Mouse (Mus musculus): ENCODE results near the gene Prkar1b. TPM values are rescaled to one million over a fixed set of nuclear protein-coding genes. Genes with fewer than 3 reads are reported as not detected.

Prkar1b gene
- polyA plus RNA-seq, 1 experiment from 2014 or later: 193 TPM

DNA sequence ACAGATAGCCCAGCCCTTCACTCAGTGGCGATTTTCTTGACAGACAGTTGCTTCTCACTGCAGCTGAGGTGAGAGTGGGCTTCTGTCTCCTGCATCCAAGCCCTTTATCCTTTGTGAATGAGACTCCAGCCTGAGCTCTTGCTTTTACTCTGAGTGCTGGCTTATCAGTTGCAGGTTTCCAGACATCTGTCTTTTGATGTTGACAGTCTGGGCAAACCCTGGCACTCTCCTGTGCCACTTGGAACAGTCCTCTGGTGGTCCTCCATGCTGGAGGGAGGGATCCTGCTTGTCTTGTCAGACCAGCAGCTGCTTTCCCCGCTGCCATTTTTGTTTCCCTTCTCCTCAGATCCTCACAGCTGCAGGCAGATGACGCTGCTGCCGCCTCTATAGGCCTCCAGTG lies 22.1 kb upstream of the Prkar1b start:
- Histone ChIP-seq H3K9me3 (no peaks in the 10 kb centered on the region), H3K27ac (replicated peaks) (no peak overlapping the region), H3K4me3 (no peak overlapping the region), H3K9ac (replicated peaks) (no peak overlapping the region), H3K4me2 (replicated peaks) (no peak overlapping the region), H3K27me3 (no peaks in the 10 kb centered on the region), H3K36me3 (peaks cover 24% of the 10 kb centered on the region; the same call in 1 of the 2 replicates), H3K4me1 (peaks cover 17% of the 10 kb centered on the region)
- no peak for ATAC-seq (replicated peaks)
- WGBS: 92% methylated on average over 4 of the region's 4 CpGs

DNA sequence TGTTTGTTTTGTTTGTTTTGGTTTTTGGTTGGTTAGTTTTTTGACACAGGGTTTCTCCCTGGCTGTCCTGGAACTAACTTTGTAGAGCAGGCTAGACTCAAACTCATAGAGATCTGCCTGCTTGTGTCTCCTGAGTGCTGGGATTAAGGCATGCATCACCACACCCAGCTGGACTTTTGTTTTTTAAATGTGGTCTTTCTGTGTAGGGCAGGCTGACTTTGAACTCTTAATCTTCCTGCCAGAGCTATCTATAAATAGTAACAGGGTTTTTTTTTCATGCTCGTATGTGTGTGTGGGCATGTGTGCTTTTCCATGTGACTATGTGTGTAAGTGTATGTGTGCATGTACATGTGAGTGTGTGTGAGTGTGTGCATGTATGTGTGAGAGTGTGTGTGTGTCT lies 17.7 kb upstream of the Prkar1b start:
- Histone ChIP-seq H3K27me3 (no peaks in the 10 kb centered on the region), H3K36me3 (peaks cover 38% of the 10 kb centered on the region), H3K4me3 (no peak overlapping the region), H3K9me3 (no peaks in the 10 kb centered on the region), H3K27ac (replicated peaks) (no peak overlapping the region), H3K9ac (replicated peaks) (no peak overlapping the region), H3K4me2 (replicated peaks) (no peak overlapping the region), H3K4me1 (no peaks in the 10 kb centered on the region)
- no peak for ATAC-seq (replicated peaks)
- WGBS: 92% methylated on average over 1 of the region's 1 CpGs

GRCm38 (mm10) chr5:139166781-139167361 lies 17.1 kb upstream of the Prkar1b start:
- Histone ChIP-seq H3K4me1 (no peaks in the 10 kb centered on the region), H3K4me2 (replicated peaks) (no peak overlapping the region), H3K27me3 (no peaks in the 10 kb centered on the region), H3K4me3 (no peak overlapping the region), H3K9ac (replicated peaks) (no peak overlapping the region), H3K27ac (replicated peaks) (no peak overlapping the region), H3K9me3 (no peaks in the 10 kb centered on the region), H3K36me3 (peaks cover 38% of the 10 kb centered on the region)
- no peak for ATAC-seq (replicated peaks)
- 96% methylated on average over 6 of the region's 6 CpGs for WGBS

DNA sequence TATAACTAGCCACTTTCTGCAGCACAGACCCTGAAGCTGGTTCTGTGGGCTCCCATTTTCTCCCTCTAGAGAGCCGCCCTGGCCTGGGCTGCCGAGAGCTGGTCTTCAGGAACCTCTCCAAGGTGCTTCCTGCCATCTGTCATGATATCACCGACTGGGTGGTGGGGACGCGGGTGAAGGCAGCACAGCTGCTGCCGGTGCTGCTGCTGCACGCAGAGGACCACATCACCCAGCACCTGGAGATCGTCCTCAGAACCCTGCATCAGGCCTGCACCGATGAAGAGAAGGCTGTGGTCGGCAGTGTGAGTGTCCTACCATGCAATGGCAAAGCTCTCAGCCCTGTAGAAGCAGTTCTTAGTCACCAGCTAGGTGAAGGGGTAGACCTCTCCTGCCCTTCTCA lies 11.8 kb upstream of the Prkar1b start:
- H3K27ac ChIP-seq (replicated peaks): no peak overlapping the region
- H3K4me1 ChIP-seq: no peaks in the 10 kb centered on the region
- H3K36me3 ChIP-seq: peaks cover 22% of the 10 kb centered on the region
- no peak for ATAC-seq (replicated peaks)
- 94% methylated on average over 10 of the region's 10 CpGs for WGBS
- no peaks in the 10 kb centered on the region for H3K9me3 ChIP-seq
- no peaks in the 10 kb centered on the region for H3K27me3 ChIP-seq
- no peak overlapping the region for H3K4me3 ChIP-seq
- no peak overlapping the region for H3K9ac ChIP-seq (replicated peaks)
- no peak overlapping the region for H3K4me2 ChIP-seq (replicated peaks)

DNA sequence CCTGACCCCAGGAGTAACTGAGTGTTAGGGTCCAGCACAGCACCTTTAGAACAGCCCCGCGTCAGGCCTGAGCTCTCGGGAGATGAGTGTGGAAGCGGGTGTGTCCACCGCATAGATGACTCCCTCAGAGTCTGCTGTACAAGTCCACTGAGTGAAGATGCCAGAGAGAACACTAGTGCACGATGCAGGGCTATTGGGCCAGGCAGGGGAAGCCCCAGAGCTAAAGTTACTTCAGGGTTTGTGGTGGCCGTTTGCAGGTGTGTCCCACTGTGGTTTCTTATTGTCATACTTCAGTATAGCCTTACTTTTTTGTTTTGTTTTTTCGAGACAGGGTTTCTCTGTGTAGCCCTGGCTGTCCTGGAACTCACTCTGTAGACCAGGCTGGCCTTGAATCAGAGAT lies 11.1 kb upstream of the Prkar1b start:
- Histone ChIP-seq H3K36me3 (peaks cover 23% of the 10 kb centered on the region), H3K9ac (replicated peaks) (no peak overlapping the region), H3K4me1 (no peaks in the 10 kb centered on the region), H3K4me2 (replicated peaks) (no peak overlapping the region), H3K27me3 (no peaks in the 10 kb centered on the region), H3K4me3 (no peak overlapping the region), H3K27ac (replicated peaks) (no peak overlapping the region), H3K9me3 (no peaks in the 10 kb centered on the region)
- 89% methylated on average over 8 of the region's 8 CpGs for WGBS
- ATAC-seq (replicated peaks): no peak

GRCm38 (mm10) chr5:139150603-139151031 lies 816 bp upstream of the Prkar1b start:
- peaks cover 27% of the 10 kb centered on the region for H3K36me3 ChIP-seq
- H3K4me2 ChIP-seq (replicated peaks): peak overlapping the region; percentile 75
- peak overlapping the region; percentile 67 for H3K9ac ChIP-seq (replicated peaks)
- WGBS: under 1% methylated on average over 45 of the region's 45 CpGs
- H3K27ac ChIP-seq (replicated peaks): no peak overlapping the region; the same call in 1 of the 2 replicates
- peak overlapping the region; percentile 91 for H3K4me3 ChIP-seq
- H3K27me3 ChIP-seq: no peaks in the 10 kb centered on the region
- no peaks in the 10 kb centered on the region for H3K9me3 ChIP-seq
- ATAC-seq (replicated peaks): peak; percentile 27
- H3K4me1 ChIP-seq: peaks cover 46% of the 10 kb centered on the region

DNA sequence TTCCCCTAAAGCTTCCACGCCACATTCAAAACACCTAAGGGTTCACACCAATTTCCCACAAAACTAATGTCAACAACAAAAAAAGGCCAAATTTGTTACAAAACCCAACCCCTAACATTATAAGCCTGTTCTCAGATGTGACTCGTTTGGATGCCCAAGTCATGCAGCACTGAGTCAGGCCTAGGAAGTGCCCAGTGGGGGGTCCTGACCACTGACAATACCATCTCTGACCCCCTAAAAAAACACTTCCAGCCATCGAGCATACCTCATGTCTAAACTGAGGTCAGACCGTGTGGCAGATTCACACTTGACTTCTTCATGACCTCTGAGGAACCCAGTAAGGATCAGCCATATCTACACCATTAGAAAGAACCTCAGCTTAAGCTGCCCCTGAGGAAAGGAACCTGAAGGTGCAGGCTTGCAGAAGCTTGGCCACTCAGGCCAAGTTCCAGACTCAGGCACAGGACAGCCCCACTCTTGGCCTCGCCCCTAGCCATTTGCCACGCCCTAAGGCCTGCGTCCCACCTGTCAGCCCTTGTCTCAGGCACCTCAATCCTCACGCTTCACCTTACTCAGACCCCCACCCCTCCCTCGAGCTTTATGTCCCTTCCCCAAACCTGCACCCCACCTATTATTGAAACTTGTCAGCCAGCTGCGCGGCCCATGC lies 662 bp downstream of the Prkar1b start:
- H3K4me3 ChIP-seq: peak overlapping the region; percentile 91
- 27% methylated on average over 11 of the region's 11 CpGs for WGBS
- H3K4me2 ChIP-seq (replicated peaks): peak overlapping the region; percentile 45
- H3K9me3 ChIP-seq: no peaks in the 10 kb centered on the region
- peaks cover 14% of the 10 kb centered on the region for H3K36me3 ChIP-seq
- H3K27ac ChIP-seq (replicated peaks): peak overlapping the region; percentile 88
- peaks cover 46% of the 10 kb centered on the region for H3K4me1 ChIP-seq
- no peaks in the 10 kb centered on the region for H3K27me3 ChIP-seq
- peak overlapping the region; percentile 41; the same call in 1 of the 2 replicates for H3K9ac ChIP-seq (replicated peaks)
- ATAC-seq (replicated peaks): peak; percentile 49

GRCm38 (mm10) chr5:139147178-139148078 lies 2.4 kb downstream of the Prkar1b start:
- Histone ChIP-seq H3K4me2 (replicated peaks) (no peak overlapping the region), H3K9ac (replicated peaks) (no peak overlapping the region; the same call in 1 of the 2 replicates), H3K27me3 (no peaks in the 10 kb centered on the region), H3K27ac (replicated peaks) (peak overlapping the region; percentile 81), H3K9me3 (no peaks in the 10 kb centered on the region), H3K36me3 (no peaks in the 10 kb centered on the region), H3K4me3 (no peak overlapping the region), H3K4me1 (peaks cover 46% of the 10 kb centered on the region)
- no peak for ATAC-seq (replicated peaks)
- 64% methylated on average over 14 of the region's 14 CpGs for WGBS

- H3K4me3 ChIP-seq: no peak overlapping the region
- peaks cover 47% of the 10 kb centered on the region for H3K4me1 ChIP-seq
- peak overlapping the region; percentile 81 for H3K27ac ChIP-seq (replicated peaks)
- no peak overlapping the region for H3K4me2 ChIP-seq (replicated peaks)
- H3K9ac ChIP-seq (replicated peaks): no peak overlapping the region
- 77% methylated on average over 11 of the region's 11 CpGs for WGBS
- H3K27me3 ChIP-seq: no peaks in the 10 kb centered on the region
- no peaks in the 10 kb centered on the region for H3K36me3 ChIP-seq
- H3K9me3 ChIP-seq: no peaks in the 10 kb centered on the region
- no peak for ATAC-seq (replicated peaks)
Measured at GRCm38 (mm10) chr5:139146476-139147075, 3.2 kb downstream of the Prkar1b start.

GRCm38 (mm10) chr5:139145726-139146125 lies 4.1 kb downstream of the Prkar1b start:
- 86% methylated on average over 4 of the region's 4 CpGs for WGBS

DNA sequence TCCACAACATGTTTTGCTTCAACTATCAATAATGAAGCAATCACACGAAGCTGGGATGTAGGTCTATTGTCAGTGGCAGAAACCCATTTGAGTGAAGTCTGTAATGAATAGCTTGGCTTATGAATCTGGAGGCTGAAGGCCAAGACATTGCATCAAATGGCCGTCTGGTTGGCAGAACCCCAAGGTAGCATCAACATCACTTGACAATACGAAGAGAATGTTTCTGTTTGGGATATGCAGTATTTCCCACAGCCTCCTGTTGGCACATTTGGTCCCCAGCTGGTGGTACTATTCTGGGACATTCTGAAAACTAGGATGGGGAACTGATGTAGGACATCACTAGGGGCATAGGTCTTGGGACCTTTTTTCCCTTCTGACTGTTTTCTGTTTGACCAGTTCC lies 5.9 kb downstream of the Prkar1b start:
- Histone ChIP-seq H3K36me3 (no peaks in the 10 kb centered on the region), H3K9ac (replicated peaks) (no peak overlapping the region), H3K4me3 (no peak overlapping the region), H3K27ac (replicated peaks) (no peak overlapping the region), H3K4me2 (replicated peaks) (no peak overlapping the region), H3K27me3 (no peaks in the 10 kb centered on the region), H3K4me1 (peaks cover 43% of the 10 kb centered on the region), H3K9me3 (no peaks in the 10 kb centered on the region)
- ATAC-seq (replicated peaks): no peak
- WGBS: 59% methylated on average over 3 of the region's 3 CpGs

More at GRCm38 (mm10) chr5:139145726-139146125, 4.1 kb downstream of the Prkar1b start:
- H3K9me3 ChIP-seq: no peaks in the 10 kb centered on the region
- peaks cover 47% of the 10 kb centered on the region for H3K4me1 ChIP-seq
- no peak overlapping the region for H3K4me2 ChIP-seq (replicated peaks)
- H3K4me3 ChIP-seq: no peak overlapping the region
- H3K9ac ChIP-seq (replicated peaks): no peak overlapping the region
- H3K27ac ChIP-seq (replicated peaks): peak overlapping the region; percentile 81; the same call in 1 of the 2 replicates
- no peak for ATAC-seq (replicated peaks)
- H3K36me3 ChIP-seq: no peaks in the 10 kb centered on the region
- H3K27me3 ChIP-seq: no peaks in the 10 kb centered on the region
